Mouse (Mus musculus) stomach, postnatal 0 days (tissue): Measurements from ENCODE around the gene Ttll13.

Experiments used
- CTCF ChIP-seq: IDR thresholded peaks from 2 replicates; pipeline ENCODE4 v1.5.1; 2016; ENCODE audit warnings: antibody characterized with exemption, low read depth, mild to moderate bottlenecking, moderate library complexity
- EP300 ChIP-seq: optimal IDR thresholded peaks from 2 replicates; pipeline ENCODE3; 2016; ENCODE audit warnings: antibody characterized with exemption

- TF ChIP-seq CTCF (no peak), EP300 (no peak)
These were observed 6.3 kb downstream of the Ttll13 start for GRCm38 (mm10) chr7:80252437-80252836.
